Mouse (Mus musculus) lung, postnatal 4 days (tissue): Measurements from ENCODE around the gene Ccdc184.

ENCODE experiments used
- DNase-seq, 2 experiments: peaks; one replicate each; pipeline ENCODE4 v3.0.0; 2021

Ccdc184 gene

GRCm38 (mm10) chr15:98157253-98157652, 9.7 kb upstream of the Ccdc184 start:
- DNase-seq: no peak

GRCm38 (mm10) chr15:98161026-98161805, 5.7 kb upstream of the Ccdc184 start:
- DNase-seq: no peak

DNA sequence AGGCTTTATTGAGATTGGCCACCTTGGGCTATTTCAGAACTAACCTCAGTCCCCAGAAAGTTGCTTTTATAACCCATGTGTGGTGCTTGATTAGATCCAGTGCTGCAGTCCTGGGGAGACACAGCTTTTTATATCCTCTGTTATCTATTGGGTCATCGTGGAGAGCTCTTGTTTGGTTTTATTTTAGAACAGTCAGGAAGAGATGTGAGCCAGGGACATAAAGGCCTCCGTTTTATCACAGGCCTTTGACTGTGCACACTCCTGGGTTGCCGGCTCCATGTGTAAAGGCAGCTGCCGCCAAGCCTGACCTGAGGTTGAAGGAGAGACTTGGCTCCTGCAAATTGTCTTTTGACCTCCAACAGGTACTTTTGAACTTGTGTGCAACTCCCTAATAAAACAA, 4.4 kb upstream of the Ccdc184 start:
- no peak for DNase-seq

DNA sequence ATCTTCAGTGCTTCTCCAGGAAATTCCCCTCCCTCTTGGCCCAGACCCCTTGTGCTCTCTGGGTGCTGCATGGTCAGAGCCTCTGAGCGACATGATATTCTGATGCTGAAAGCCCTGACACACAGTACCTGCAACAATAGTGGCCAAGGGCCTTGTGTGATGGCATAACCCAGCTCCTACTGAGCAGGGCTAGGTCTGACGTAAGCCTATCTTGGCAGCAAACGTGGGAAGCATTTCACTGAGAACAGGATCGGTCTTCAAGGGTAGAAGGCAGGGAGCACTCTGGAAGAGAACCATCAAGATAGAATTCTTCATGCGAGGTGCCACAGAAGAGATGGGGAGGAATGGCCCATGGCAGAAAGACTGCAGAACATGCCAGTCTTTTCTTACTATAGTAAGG, 1.4 kb upstream of the Ccdc184 start, which contains the start of gene Asb8:
Gene Asb8 (minus strand): TSS at position 101 of the 400 bp plus-strand sequence.
- no peak for DNase-seq

DNA sequence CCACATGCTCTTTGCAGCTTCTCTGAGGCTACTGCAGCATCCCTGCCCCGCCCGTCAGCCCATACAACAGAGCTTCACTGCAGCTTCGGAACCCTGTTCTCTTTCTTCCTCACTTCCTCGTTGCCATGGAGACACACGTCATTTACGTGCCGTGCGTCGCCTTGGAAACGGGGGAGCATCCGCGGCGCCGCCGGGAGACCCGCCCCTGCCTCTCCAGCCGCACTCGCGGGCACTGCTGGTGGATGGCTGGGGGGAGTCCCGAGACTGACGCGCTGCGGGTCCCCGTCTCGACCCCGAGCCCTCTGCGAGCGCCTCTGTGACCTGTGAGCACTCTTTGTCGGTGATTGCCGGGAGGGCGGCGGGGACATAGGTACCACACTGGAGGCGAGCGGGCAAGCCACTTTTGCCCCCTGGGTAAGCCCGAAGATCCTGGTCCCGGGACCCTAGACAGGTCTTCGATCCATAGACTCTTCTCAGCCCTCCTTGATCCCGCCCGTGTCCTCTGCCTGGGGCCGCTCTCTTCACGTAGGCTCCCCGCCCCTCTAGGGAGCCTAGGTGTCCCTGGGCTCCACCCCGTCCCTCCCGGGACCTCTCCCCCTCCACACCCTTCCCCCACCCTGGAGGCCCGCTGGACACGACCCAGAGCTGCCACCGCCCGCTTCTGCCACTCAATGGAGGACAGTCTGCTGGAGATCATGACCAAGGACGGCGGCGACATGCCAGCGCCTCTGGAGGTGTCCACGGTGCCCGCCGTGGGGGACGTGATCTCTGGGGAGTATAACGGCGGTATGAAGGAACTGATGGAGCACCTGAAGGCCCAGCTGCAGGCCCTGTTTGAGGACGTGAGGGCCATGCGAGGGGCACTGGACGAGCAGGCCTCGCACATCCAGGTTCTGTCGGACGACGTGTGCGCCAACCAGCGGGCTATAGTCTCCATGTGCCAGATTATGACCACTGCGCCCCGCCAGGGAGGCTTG, 975 bp downstream of the Ccdc184 start:
- peak; percentile 74 to 76 for DNase-seq

GRCm38 (mm10) chr15:98168622-98169004, 1.7 kb downstream of the Ccdc184 start:
- no peak for DNase-seq

DNA sequence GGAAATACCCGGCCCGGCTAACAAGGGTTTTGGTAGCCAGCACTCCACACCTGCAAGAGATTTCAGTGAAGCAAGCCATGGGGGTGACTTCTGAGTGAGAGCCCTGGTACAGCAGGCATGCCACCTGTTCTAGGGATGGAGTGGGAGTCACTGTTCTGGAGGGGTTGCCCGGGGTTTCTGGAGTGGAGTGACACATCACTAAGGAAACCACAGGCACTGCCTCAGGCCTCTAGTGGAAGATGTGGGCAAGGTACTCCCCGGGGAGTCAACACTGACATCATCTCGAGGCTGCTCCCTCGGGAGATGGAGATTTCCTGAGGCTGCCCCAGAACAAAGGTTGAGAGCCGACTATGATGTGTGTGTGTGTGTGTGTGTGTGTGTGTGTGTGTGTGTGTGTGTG, 3.4 kb downstream of the Ccdc184 start:
- DNase-seq: no peak

GRCm38 (mm10) chr15:98170917-98171316, 4.0 kb downstream of the Ccdc184 start:
- no peak for DNase-seq

DNA sequence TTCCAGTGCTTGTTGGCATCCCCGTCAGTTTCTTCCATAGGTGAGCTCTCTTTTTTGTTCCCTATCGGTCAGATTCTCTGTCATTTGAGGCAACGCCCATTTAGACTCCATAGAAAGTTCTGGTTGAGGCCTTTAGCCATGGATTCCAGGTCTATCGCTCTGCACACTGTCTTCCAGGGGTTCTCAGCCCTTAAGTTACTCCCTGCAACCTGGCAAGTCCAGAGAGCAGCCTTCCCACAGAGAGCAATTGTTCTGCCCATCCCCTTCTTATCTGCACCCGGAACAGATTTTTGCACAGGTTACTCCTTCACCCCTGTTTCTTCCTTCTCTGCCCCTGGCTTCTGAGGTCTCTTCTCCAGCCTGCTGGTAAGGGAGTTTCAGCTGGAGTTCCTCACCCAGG, 5.2 kb downstream of the Ccdc184 start:
- DNase-seq: no peak

DNA sequence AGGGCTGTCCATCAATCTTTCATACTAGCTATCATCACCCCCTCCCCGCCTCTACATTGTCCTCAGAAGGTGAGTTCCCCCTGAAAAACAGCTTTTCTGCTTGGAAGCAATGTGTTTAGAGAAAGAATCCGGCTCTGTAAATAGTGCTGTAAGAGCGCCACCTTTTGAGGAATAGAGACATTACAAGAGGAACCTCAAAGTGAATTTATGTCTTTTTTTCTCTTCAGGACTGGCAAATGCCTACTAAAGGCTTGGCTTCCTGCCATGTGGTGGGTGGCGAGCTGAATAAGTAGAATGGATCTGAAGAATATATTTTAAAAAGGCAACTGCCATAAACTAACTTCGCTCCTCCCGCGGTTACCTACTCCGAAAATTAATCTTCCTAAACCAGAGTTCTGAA, 6.9 kb downstream of the Ccdc184 start:
- peak in 1 of 2 experiments; percentile 11 for DNase-seq

GRCm38 (mm10) chr15:98177320-98177719, 10.4 kb downstream of the Ccdc184 start:
- DNase-seq: no peak

DNA sequence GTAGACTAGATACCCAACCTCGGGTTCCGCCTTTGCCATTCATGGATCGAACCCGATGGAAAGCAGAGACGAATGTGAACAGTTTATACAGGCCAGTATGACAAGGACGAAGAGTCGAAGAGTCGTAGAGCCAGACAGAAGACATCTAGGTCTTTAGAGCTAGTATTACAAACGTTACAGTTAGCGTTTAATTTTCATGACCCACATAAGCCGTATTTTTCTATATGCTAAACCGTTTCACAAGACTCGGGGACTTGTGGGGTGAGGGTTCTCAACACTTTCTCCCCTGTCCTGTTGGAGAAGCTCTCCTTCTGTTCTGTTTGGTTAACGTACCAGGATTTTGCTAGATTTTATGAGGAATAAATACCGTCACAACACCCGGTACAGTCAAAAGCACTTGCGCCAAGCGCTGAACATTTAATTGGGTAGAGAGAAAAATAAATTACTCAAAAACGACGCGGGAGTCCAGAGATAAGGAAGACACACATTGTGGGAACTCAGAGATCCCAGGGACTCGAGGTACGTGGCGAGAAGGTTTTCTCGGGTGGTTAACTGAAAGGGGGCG, 13.7 kb downstream of the Ccdc184 start:
- no peak for DNase-seq

DNA sequence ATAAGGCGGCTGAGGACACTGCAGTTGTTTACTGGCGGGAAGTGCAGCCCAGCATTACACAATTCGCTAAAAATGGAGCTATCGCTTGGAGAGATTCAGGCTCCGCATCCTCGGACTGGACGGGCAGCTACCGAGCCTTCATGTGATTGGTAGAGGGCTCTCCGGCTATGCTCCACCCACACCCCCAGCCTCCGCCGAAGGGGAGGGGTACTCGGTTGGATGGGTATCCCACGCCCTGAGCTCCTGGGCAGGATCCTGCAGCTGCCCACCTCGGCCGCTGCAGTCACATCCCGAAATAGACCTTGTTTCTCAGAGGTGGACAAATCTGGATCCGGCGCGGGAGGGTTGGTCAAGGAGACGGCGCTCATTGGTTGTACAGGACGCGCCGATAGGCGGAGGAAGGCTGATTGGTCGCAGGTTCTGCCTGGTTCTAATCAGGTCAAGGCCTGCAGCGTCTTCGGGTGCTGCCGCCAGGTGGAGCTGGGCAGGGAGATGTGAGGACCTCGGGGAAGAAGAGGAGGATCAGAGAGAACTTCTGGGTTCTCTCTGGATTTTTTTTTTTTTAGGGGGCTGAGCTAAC, 14.3 kb downstream of the Ccdc184 start:
- DNase-seq: peak; percentile 92 to 94

DNA sequence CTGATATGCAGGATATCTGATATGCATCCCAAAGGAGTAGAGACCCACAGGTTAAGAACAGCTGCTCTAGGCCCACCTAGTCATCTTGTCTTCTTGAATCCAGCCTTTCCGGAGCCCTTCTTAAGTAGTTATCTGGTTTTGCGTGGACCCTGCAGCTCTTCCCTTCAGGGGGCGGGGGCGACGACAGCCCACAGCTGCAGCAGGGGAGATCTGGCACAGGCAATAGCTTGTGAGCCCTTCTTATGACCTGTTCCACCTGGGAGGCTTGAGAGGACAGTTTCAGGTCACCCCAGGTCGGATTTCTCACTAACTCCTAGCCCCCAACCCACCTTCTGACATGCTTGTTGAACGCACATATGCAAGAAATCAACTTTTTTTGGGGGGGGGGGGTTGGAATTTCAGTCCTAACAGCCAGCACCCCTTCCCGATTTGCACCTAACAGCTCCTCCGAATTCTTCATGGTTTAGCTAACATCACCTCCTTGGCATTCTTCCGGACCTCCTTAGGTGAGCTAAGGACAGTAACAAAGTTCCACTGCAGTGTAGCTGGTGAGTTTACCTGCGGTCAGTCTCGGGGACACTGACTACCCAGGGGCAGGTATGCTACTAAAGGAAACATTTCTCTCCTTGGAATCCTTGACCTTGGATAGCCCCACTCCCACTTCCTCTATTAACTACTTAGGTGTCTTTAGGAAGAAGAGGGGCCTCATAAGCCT, 15.1 kb downstream of the Ccdc184 start:
- DNase-seq: no peak

DNA sequence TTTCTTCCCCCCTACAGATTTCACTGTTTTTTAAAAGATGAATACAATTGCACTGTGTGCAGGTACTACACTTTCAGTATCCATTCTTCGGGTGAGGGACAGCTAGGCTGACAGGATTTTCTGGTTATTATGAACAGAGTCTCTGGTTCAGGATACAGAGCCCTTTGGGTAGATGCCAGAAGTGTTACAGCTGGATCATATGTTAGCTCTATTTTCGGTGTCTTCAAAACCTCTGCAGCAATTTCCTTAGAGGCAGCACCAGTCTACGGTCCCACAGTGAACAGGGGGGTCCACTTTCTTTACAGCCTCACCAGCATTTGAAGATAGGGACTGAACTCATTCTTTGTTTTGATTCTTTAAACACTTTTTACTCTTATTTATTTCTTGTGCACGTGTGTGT, 17.5 kb downstream of the Ccdc184 start:
- no peak for DNase-seq

DNA sequence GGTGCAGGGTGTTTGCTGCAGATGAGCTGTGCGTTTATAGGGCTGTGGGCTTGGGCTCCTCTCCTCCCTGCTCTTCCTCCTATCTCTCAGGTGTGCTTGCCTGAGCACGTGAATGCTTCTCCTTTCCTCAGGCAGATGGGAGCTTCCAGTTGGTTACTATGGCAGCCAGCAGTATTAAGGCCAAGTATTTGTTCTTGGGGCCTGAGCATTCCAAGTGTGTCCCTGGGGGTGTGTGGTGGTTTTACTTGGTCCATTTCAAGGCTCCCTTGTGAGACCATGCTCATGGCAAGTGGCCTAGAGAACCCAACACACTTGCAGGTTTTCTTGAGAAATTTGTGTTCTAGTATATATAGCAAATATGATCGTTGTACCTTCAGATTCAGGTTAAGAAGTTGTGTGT, 28.5 kb downstream of the Ccdc184 start, which contains the start of gene Olfr288:
Gene Olfr288 (minus strand): TSS at position 101 of the 400 bp plus-strand sequence.
- DNase-seq: no peak

- DNase-seq: no peak
These were observed 42.7 kb downstream of the Ccdc184 start for GRCm38 (mm10) chr15:98209676-98210075.

DNA sequence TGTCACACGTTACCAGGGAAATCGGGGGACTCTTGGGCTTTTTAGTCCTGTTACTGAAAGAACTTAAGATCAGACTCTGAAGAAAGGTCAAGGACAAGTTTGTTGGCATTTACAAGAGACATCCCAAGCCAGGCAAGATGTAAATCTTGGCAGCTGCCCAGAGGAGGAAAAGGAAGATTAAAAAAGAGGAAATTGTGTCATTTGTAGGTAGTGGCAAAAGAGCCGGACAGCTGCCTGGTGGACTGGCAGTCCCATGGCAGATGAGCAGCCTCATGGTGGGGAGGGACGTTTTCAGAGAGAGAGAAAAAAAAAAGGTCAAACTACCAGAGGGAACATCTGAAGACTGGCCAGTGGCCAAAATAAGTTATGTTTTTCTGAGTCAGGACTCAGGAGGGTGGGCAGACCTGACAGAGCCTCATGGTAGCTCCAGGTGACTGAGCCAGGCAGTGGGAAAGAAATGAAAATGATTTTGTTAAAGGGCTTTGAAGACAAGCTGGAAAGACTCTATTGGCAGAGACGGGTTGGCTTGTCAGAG, 46.4 kb downstream of the Ccdc184 start:
- peak; percentile 17 to 39 for DNase-seq

DNA sequence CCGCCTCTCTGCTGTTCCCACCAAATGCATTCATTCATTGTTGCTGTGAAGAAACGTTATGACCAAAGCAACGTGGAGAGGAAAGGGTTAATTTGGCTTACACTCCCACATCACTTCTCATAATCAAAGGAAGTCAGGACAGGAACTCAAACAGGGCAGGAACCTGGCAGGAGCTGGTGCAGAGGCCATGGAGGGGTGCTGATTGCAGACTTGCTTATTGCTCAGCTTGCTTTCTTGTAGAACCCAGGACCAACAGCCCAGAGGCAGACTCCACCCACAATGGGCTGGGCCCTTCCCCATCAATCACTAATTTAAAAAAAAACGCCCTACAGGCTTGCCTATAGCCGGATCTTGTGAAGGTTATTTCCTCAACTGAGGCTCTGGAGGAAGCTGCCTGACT, 47.2 kb downstream of the Ccdc184 start:
- DNase-seq: peak in 1 of 2 experiments; percentile 48
